Mouse (Mus musculus): Measurements from ENCODE around the gene Prlr.

Prlr gene

DNA sequence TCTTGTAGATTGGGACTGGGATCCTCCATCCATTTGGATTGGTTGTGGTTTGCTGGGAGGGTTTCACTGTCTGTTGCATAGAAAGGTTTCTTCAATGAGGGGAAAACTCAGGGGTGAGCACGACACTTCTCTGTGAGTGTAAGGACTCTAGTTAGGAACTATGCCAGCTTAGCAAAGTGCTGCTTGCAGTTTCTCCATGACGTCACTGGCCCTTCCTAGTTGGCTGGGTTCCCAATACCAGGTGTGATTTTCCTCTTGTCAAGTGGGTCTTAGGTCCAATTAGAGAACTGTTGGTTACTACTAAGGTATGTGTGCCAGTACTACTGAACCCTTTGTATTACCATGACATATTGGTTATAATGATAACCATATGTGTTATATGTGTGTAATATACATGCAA is 51.6 kb downstream of the Prlr start:
- no peak for DNase-seq (ENCODE audit: low read depth, low spot score)

DNA sequence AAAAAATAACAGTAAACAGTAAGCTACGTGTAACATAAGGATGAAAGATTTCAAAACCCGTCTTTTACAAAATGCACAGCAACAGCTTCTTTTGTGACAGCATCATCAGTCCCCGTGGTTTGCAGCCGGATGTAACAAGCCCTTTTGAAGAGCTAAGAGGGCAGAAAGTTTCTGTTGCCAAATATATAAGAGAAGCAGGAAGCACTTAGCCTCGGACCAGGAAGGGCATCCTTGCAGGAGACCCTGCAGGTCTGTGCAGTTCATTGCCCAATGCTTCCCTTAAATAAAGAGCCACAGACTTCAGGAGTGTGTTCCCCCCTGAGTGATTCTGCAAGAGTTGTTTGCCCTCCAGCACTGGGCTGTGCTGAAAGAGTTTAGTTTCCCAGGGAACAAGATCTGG is 58.9 kb downstream of the Prlr start:
- no peak for DNase-seq (ENCODE audit: low read depth, low spot score)

DNA sequence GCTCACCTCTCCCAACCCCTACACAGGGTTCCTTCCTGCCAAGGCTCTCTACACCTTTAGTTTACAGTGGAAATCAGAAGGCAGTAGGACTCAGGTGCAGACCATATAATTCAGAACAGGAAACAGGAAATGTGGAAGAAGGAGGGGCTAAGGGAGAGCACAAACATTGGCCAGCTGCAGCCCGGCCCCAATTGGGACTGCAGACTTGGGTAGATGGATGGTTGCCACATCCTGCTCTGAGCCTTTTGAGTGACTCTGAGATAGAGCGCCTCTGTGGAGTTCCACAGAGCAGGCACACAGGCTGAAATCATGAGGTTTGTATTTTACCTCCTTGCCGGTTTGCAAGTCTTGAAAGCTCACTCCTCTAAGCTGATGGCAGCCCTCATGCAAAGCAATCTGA is 59.8 kb downstream of the Prlr start:
- DNase-seq (ENCODE audit: low read depth, low spot score): no peak

DNA sequence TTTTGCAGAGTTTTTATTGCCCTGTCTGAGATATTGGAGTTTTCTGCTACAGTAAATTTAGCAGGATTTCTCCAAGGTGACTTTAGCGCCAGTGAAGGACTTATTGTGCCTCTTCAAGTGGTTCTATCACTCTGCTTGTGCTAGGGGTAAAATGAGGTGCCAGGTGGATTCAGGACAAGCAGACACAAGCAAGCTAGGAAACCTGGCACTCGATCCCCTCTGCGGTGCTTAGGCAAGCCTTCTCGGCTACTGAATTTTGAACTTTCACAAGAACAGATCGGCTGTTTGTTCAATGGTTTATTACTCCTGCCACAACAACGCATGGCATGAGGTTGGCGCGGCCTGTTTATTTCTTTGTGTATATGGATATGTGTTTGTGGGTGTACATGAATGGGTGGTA is 61.4 kb downstream of the Prlr start:
- DNase-seq (ENCODE audit: low read depth, low spot score): no peak

DNA sequence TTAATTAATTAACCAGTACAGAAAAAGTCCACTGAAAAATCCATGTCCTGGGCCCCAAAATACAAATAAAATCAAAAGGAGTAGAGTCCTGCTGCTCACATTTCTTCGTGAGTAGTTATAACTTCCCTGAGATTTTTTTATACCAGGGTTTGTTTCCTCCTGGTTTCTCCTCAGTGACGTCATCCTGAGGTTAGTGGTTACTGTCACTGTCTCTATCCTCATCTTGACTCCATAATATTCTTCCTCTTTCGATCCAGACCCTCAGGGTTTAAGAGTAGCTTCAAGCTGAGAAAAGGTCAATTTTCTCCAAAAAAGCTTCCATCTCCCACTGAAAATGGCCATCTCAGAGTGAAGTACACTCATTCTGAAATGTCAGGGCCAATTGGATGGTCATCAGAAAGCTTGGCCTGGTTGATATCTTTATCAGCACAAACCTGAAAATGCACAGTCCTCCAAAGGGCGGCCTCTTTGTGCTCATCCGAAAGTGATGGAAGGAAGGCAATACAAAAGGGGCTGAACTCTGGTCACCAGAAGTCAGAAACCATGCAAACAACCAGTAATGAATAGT is 63.3 kb downstream of the Prlr start:
- no peak for DNase-seq (ENCODE audit: low read depth, low spot score)

DNA sequence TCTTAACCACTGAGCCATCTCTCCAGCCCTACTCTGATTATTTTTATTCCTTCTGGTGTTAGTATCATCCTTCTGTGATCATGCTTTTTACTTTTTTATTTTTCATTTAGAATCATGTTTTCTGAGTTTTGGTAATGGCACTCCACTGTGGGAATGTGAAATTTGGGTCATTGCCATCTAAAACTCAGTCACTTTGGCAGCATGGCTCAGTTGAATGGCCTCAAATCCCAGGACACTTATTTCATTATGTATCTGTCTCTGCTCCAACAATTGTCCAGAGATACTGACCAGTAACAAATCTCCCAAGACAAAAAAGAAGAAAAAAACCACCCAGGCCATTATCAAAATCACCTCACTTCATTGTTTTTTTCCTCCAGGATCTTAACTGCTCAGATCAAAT is 65.2 kb downstream of the Prlr start:
- no peak for DNase-seq (ENCODE audit: low read depth, low spot score)

DNA sequence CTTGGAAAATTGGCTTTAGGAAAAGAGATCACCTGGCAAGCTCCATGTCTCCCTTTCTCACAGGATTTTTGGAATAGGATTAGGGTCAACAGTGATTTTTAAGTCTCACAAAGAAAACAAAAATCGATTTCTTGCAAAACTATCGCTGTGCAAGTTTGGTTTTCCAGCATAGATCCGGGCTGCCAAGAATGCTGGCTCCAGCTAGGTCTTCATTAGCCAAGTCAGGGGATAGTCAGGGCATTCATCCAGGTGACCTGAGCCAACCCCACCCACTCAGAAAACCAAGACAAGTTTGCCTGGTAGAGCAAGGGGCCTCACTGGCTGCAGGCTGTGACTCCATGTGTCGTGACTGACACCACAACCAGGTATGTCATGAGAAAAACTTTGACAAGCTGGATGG is 72.2 kb downstream of the Prlr start:
- DNase-seq (ENCODE audit: low read depth, low spot score): no peak

DNA sequence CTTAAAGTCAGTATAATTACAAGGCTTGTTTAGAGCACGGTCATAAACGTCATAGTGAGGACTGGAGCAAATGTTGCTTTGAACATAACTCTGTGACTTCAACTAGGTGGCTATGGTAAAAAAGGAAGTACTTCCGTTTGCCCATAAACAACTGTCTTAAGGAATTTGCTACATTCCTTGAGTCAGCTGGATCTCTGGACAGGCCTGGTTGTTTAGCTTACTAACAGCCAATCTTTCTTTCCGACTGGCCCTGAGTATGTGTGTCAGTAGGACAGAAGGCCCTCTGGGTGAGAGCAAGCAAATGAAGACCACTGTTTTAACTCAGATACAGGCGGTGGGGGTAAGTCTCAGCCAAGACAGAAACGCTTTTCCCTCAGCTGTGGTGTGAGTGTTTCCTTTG is 73.7 kb downstream of the Prlr start:
- peak; percentile 6 for DNase-seq (ENCODE audit: low read depth, low spot score)

DNA sequence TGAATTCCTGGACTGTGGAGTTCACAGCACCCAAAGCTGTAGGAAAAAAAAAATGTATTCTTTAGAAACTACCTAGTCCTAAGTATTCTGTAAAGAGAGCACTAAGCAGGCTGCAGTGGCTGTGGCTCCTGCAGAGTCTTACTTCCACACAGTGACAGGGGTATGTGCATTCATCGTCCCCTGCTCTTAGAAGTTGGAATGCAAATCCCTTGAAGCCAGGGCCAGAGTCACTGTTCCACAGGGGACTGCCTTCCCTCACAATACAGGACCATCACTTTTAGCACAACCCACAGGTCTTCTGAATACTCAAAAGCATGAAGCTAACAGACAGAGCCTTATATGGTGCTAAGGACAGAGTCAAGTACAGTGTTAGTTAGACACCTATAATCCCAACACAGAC is 75.5 kb downstream of the Prlr start:
- no peak for DNase-seq (ENCODE audit: low read depth, low spot score)

DNA sequence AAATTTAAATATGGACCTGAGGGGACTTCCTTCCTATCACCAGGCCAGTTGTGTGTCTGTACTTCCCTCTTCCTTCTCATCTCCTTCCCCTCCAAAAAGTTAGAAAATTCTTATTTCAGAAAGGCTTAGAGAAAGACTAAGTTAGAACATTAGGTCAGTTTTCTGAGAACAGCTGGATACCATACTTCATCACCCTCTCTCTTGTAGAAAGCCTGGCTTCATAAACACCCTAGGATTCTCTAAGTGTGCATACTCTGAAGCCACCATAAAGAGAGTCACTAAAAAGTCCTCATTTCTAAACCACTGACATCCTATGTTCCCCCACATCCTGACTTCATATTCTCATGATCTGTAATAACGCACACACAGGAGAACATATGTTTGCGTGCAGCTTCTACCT is 85.2 kb downstream of the Prlr start:
- DNase-seq (ENCODE audit: low read depth, low spot score): no peak

DNA sequence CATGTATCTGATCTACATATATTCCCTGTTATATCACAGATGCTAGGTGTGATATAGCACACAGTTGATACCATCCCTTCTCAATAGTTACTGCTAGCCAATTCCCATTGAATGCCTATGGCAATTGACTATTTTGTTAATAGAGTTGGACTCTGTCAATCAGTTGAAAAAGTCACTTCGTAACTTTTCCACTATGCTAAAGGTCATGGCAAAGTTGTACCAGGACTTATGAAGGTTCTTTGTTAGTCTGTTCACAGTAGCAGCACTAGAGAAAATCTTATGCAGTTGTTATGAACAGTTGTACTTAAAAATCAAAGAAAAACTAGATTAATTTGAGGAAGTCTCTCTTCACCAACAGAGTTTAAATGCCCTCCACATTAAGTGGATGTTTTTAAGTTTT is 85.6 kb downstream of the Prlr start:
- DNase-seq (ENCODE audit: low read depth, low spot score): no peak

DNA sequence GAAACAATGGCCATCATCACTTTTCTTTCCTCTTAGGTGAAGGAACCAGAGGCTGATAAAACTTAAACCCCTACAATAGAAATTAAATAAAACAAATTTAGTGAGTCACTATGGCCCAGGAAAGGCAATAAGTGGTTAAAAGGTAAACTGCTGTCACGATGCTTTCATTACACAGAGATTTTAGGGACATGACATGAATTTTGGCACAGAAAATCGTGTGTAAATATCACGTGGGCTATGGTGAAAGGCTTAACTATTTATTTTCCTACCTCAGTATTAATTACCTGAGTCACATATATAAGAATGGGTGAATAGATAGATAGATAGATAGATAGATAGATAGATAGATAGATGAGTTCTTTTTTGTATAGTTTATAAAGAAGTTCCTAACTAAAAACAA is 86.4 kb downstream of the Prlr start:
- no peak for DNase-seq (ENCODE audit: low read depth, low spot score)

DNA sequence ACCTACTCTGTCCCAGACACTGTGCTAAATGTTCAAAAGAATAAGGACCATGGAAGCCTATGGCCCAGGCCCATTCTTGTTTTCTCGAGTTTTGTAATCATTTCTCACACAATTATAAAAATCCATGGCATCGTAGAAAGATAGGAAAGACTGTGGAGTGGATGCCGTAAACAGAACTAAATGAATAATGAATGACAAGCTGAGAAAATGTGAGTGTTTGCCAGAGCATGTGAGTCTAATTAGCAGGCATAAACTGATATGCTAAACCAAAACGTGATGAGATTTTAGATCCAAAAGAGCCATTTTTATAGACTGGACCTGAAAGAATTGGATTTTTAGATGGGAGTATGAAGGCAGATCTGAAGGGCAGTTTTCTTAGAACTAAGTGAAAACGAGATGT is 87.8 kb downstream of the Prlr start:
- no peak for DNase-seq (ENCODE audit: low read depth, low spot score)

DNA sequence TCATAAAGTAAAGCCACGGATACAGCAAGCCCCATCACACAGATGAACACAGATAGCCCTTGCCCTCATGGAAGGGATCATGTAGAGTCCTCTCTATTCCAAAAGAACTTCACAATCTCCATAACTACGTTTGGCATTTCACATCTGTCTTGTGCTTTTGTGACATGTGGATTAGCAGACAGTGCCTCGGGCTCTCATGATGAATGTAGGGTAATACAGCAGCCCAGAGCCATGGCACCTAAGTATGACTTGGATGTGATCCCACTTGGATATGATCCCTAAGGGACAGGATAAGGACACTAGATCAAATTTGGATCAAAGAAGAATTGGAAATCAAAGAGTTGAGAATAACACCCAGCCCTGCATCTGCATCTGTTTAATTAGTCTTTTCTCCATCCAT is 90.2 kb downstream of the Prlr start:
- DNase-seq (ENCODE audit: low read depth, low spot score): no peak

DNA sequence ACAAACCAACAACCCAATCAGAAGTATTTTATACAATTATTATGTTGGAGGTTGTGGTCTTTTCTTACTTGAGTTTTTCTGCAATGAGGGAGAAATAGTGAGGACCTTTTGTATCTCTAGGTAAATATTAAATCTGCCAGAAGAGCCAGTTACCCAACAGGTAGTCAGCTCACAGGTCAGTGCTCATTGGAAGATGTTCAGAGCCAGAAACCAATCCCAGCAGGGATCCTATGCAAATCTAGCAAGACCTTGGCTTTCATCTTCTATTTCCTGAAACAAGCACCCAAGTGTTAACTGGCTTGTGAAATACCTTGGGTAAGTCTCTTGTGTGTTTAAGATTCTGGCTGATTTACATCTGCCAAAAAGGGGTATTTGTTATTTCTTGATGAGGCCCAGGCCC is 99.3 kb downstream of the Prlr start:
- DNase-seq (ENCODE audit: low read depth, low spot score): no peak

DNA sequence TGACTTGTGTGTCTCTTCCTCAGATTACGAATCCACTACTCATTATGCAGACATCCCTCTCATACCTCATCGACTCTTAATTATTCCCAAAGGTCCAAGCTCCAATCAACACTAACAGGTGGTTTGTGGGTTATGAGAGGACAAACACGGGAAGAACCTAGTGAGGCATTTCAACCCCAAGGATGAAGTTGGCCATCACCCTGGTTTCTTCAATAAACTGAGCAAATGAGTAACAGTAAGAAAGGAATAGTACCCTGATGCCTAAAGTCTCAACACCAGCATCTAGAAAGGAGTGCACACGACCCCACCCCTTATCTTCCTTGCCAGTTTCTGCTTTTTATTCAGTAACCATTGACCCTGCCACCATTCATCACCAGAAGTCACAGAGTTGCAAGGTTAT is 100.4 kb downstream of the Prlr start:
- no peak for DNase-seq (ENCODE audit: low read depth, low spot score)

DNA sequence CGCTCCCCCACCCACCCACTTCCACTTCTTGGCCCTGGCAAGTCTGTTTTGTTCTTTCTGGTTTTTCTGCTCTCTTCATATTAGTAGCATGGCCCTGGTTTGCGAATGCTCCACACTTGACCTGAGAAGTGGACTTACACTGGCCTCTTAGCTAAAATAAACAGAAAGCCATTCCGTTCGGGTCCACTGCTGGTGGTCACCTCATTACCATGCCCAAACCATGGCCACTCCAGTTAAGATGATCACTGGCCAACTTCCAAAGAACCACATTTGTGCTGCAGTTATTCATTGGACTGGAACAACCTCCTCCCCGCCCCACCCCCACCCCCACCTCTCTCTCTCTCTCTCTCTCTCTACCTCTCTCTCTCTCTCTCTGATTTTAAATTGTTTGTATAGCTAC is 104.5 kb downstream of the Prlr start:
- no peak for DNase-seq (ENCODE audit: low read depth, low spot score)

DNA sequence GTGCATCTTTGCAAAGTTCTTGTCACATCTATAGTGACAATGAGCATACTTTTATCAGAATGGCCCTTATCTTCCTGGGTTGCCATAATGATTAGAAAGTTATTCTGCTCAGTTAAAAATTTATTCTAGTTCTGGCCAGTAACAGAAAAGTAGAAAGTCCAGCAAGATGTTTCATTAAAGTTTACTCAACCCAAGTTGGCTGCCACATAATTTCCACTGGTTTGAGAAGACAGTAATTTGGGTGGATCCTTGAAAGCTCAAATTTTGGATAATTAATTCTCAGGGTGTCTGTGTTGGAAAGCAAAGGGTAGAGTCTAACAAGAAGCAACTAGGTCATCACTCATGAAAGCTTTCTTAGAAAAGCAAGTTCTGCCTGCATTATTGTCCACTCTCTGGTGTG is 106.6 kb downstream of the Prlr start:
- DNase-seq (ENCODE audit: low read depth, low spot score): no peak

DNA sequence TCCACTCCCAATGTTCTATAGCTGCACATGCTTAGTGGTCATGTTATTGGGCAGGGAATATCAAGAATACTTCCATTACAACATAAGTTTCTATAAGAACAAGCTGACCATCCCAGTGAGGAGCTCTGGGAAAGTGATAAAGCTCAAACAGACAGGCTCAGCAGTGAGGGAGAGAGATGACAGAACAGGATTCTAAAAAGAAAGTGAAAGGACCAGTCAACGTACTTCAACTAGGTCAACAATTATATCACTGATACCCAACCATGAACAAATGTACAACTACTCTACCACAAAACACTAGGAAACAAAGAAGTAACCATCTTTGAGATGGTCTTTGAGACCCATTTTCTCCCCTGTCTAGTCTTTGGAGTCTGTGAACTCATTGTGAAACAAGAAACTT is 119.5 kb downstream of the Prlr start:
- no peak for DNase-seq (ENCODE audit: low read depth, low spot score)

DNA sequence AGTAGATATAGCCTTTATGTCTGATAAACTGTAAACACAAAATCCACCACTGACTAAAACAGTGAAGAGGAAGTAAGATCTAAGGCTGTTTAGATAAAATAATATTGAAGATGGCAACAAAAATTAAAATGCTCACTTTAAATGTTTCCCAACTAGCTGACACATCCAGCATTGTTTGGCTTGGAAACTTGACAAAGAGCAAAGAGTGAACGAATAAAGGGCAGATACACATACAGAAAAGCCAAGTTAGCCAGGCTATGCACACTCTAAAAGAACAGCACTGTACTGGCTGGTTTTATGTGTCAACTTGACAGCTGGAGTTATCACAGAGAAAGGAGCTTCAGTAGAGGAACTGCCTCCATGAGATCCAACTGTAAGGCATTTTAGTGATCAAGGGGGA is 121.0 kb downstream of the Prlr start:
- no peak for DNase-seq (ENCODE audit: low read depth, low spot score)

DNA sequence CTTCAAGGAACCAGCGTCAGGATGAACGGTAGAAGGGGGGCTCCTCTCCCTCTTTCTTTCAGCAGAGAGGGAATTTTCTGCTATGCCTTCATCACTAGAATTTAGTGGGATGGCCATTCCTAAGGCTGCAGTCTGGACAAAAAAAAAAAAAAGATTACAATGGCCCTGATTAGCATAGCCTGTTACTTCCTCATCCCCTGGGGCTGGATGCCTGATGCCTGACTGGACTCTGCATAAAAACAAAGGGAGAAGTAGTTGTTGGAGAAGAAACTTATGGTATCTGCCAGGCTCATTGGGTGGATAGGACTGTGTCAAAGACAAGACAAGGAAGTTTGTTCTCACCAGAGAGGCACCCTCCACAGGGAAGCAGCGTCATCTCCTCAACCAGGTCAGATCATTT is 122.4 kb downstream of the Prlr start:
- no peak for DNase-seq (ENCODE audit: low read depth, low spot score)

DNA sequence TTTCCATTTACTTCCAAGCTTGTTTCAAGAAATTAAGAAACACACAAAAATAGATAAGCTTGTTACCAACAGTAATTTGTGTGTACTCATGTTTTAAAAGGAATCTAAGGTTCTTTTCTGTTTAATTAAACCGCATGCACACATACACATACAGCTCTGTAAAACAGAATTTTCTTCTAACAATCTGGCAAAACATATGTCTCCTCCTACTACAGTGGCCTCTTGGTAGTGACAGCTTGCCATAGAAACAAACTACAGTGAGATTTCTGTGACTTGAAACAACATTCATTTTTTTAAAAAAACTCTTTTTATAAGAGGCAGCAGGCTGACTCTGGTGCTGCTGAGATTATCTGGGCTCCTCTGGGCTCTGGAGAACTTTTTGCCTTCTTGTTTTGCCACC is 129.4 kb downstream of the Prlr start:
- DNase-seq (ENCODE audit: low read depth, low spot score): no peak

DNA sequence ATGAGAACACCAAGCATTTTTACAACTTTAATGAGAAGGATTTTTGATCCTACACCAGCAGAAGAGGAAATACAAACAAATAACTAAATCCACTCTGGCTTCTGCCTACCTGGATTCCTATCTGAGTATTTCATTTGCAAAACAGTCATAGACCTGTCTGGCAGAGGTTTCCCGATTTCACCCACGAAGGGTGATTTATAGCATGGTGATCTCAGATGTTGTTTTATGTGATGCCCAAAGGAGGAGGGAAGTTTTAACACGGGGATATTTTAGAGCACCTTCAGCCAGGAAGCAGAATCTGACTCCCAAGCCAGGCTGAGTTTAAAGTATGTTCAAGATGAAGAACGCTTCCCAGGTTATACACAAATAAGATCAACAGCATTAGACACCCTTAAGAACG is 134.8 kb downstream of the Prlr start:
- DNase-seq (ENCODE audit: low read depth, low spot score): no peak

DNA sequence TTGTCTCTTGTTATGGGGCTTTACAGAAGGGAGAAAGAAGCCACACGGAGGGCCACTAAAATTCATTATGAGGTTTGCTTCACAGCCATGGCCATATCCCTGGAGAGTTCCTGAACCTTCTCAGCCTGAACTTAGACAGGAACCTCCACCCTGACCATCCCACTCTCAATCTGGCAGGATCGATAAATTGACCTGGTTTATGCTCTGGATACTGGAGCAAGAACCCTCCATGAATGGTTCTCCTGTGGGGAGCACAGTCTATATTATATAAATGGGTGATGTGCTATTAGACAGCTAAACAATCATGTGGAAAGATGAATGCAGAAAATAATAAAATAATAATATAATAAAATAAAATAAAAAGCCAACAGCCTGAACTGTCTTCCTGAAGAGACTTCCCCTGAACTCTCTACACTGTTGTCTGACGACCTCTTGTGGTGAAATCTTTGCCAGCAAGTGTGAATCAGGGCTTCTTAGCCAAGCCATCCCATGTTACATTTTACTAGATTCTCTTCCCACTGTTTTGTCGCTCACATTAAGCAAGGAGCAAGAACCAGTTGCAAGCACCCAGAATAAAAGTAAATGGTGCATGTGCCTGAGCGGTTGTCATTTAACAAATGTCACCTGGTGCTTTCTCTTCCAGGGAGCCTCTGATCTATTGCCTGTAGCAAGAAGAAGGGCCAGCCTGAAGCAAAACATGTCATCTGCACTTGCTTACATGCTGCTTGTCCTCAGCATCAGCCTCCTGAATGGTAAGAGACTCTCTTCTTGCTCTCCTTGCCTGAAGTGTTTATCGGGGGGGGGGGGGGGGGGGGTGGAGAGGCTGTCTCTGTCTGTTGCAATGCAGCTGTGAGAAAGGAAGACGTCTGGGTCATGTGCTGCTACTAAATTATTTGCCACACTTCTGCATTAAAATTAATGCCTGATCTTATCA is 136.8 kb downstream of the Prlr start:
- DNase-seq (ENCODE audit: low read depth, low spot score): peak; percentile 25

Data from forelimb bud, embryonic 11.5 days (tissue).